Mouse (Mus musculus) spleen, adult 2 months (tissue): ENCODE measurements around the gene Nbl1.

ENCODE experiments used
- CTCF ChIP-seq: fragments of 200-500 bp; IDR thresholded peaks from 2 replicates; pipeline ENCODE4 v1.5.1; 2011; ENCODE audit warnings: mild to moderate bottlenecking, inconsistent platforms; ENCODE audit not compliant: insufficient read depth, insufficient read length, insufficient replicate concordance; ENCODE audit errors: extremely low read depth
- POLR2A ChIP-seq: fragments of 200-500 bp; IDR thresholded peaks from 2 replicates; pipeline ENCODE4 v1.6.1; 2011; ENCODE audit warnings: low read depth, low read length, inconsistent platforms

GRCm38 (mm10) chr4:139059569-139059968 lies 33.2 kb downstream of the Nbl1 start:
- no peak for TF ChIP-seq CTCF
- no peak for TF ChIP-seq POLR2A
